Mouse (Mus musculus) kidney, adult 2 months (tissue): ENCODE data around the gene Galnt2.

Source experiments
- CTCF ChIP-seq: fragments of 200-500 bp; conservative IDR thresholded peaks from 2 replicates; pipeline ENCODE4 v1.5.1; 2011; ENCODE audit warnings: low read depth, mild to moderate bottlenecking, control low read depth, low read length, moderate library complexity, mixed read lengths; ENCODE audit not compliant: insufficient read depth, insufficient read length
- POLR2A ChIP-seq: fragments of 200-500 bp; IDR thresholded peaks from one replicate; pipeline ENCODE4 v1.6.1; 2011; ENCODE audit warnings: low read depth, low read length, control low read depth

- TF ChIP-seq POLR2A = no peak
- TF ChIP-seq CTCF = no peak
Observed at GRCm38 (mm10) chr8:124196195-124196594, 35.0 kb upstream of the Galnt2 start.
